ENCODE assay signal across 13 mouse cellular contexts in genomic region chr13:48074630-48075029, GRCm38 (mm10).
DNase-seq lines count a peak whose midpoint lies in the region; ATAC-seq and TF ChIP-seq lines count a peak whose summit lies in the region.
"Had no signal": no experiment of that assay in that cellular context is flagged by ENCODE, and none has a peak within 500 bp of the region (broad histone marks: within the 10 kb centered on the region; RNA-seq: fewer than 3 reads in every experiment).

No protein-coding gene starts in this region.

- H3K9me3 ChIP-seq in lung, embryonic 15.5 days, result no peaks in the 10 kb centered on the region
- no peaks in the 10 kb centered on the region for H3K9me3 ChIP-seq in hindbrain, postnatal 0 days (ENCODE audit: low read length)
- H3K9me3 ChIP-seq: midbrain, embryonic 10.5 days had no signal

- H3K4me1 ChIP-seq in lung, embryonic 15.5 days, result peaks cover 7% of the 10 kb centered on the region; the same call in 1 of the 2 replicates
- no peaks in the 10 kb centered on the region for H3K4me1 ChIP-seq in cerebellum, adult 2 months (ENCODE audit: control insufficient read depth, insufficient read depth, low read length)
- H3K4me1 ChIP-seq in hindbrain, postnatal 0 days (ENCODE audit: insufficient read depth, low read length), result peaks cover 5% of the 10 kb centered on the region; the same call in 1 of the 2 replicates

- ATAC-seq in lung, embryonic 15.5 days (ENCODE audit: borderline replicate concordance, extremely low read depth, low FRiP score, low TSS enrichment), result peak; percentile 57
- no peak for ATAC-seq in hindbrain, postnatal 0 days
- ATAC-seq: intestine, postnatal 0 days had no signal

- peak; percentile 30 to 48 for DNase-seq in adrenal gland, adult (ENCODE audit: inconsistent age in 2 of 2, low spot score in 1 of 2)
- no peak for DNase-seq in adrenal gland, adult 8-10 months
- DNase-seq in lung, postnatal 25 days (ENCODE audit: low spot score), result no peak
- peak; percentile 27 to 78 for DNase-seq in adrenal gland, postnatal 36 days
- peak; percentile 24 for DNase-seq in lung, postnatal 36 days
- DNase-seq in cerebellum, adult 2 months, result no peak
- no peak for DNase-seq in hindbrain, postnatal 0 days (ENCODE audit: low spot score)
- DNase-seq: cerebellum, adult 8-10 months; thymus, adult 18-20 months had no signal

- no peaks in the 10 kb centered on the region for H3K27me3 ChIP-seq in lung, embryonic 15.5 days
- no peaks in the 10 kb centered on the region for H3K27me3 ChIP-seq in cerebellum, adult 2 months (ENCODE audit: control insufficient read depth, insufficient read depth, low read length)
- H3K27me3 ChIP-seq in hindbrain, postnatal 0 days (ENCODE audit: insufficient read depth, low read length), result no peaks in the 10 kb centered on the region

- TF ChIP-seq CTCF in cerebellum, adult 2 months (IDR thresholded peaks at IDR 0.05; ENCODE audit: borderline replicate concordance, insufficient read depth, low read depth, low read length), result no peak
- TF ChIP-seq CTCF in hindbrain, postnatal 0 days (IDR thresholded peaks at IDR 0.05; ENCODE audit: low read depth), result no peak

- H3K9ac ChIP-seq in lung, embryonic 15.5 days, result no peak overlapping the region
- no peak overlapping the region for H3K9ac ChIP-seq in hindbrain, postnatal 0 days (replicated peaks; ENCODE audit: low read length)

- no peak for TF ChIP-seq POLR2A in cerebellum, adult 2 months (IDR thresholded peaks at IDR 0.05; ENCODE audit: borderline replicate concordance, insufficient read depth, low read length)

- H3K4me2 ChIP-seq in lung, embryonic 15.5 days, result no peak overlapping the region
- no peak overlapping the region for H3K4me2 ChIP-seq in hindbrain, postnatal 0 days (ENCODE audit: low read depth, low read length)
- H3K4me2 ChIP-seq: liver, embryonic 11.5 days had no signal

- no peak overlapping the region for H3K4me3 ChIP-seq in lung, embryonic 15.5 days
- H3K4me3 ChIP-seq in cerebellum, adult 2 months (replicated peaks; ENCODE audit: insufficient read depth, low read depth, low read length), result no peak overlapping the region
- no peak overlapping the region for H3K4me3 ChIP-seq in hindbrain, postnatal 0 days (ENCODE audit: low read length)
- H3K4me3 ChIP-seq: midbrain, embryonic 10.5 days had no signal

- H3K36me3 ChIP-seq in lung, embryonic 15.5 days, result no peaks in the 10 kb centered on the region
- no peaks in the 10 kb centered on the region for H3K36me3 ChIP-seq in hindbrain, postnatal 0 days (ENCODE audit: insufficient read depth, low read length)
- H3K36me3 ChIP-seq: midbrain, embryonic 10.5 days had no signal

- H3K27ac ChIP-seq in lung, embryonic 15.5 days, result no peak overlapping the region
- H3K27ac ChIP-seq in cerebellum, adult 2 months (ENCODE audit: insufficient read depth, low read length), result no peak overlapping the region
- no peak overlapping the region for H3K27ac ChIP-seq in hindbrain, postnatal 0 days
- H3K27ac ChIP-seq: midbrain, embryonic 10.5 days had no signal

Comparison
In these comparisons a context has a peak if more than half of its experiments do, and no peak if none do; other contexts are left out.
1. DNase-seq: peak in adrenal gland, adult (2 of 2), adrenal gland, postnatal 36 days (2 of 2) and lung, postnatal 36 days (single experiment); none in adrenal gland, adult 8-10 months (single experiment), lung, postnatal 25 days (single experiment), cerebellum, adult 2 months (0 of 2) and hindbrain, postnatal 0 days (single experiment).